Mouse (Mus musculus) layer of hippocampus, adult 6 months (tissue): ENCODE data around the gene Olfr360. TPM values are rescaled to one million over a fixed set of nuclear protein-coding genes. Genes with fewer than 3 reads are reported as not detected.

Experiments
- long read RNA-seq, 2 experiments: library from polyadenylated mRNA; unstranded; transcript quantifications; one replicate each; pipeline ENCODE4 v2.0.0; 2019 to 2020
- polyA plus RNA-seq: library from polyadenylated mRNA; unstranded; fragments of <200 nt; fragmentation: Nextera tagmentation; gene quantifications from 2 replicates; pipeline ENCODE4 v1.2.3, GENCODE M21; 2021

Olfr360 gene
- not detected in 2 replicates for polyA plus RNA-seq
- long read RNA-seq, experiment 1, result 0 reads
- long read RNA-seq, experiment 2, result 0 reads

DNA sequence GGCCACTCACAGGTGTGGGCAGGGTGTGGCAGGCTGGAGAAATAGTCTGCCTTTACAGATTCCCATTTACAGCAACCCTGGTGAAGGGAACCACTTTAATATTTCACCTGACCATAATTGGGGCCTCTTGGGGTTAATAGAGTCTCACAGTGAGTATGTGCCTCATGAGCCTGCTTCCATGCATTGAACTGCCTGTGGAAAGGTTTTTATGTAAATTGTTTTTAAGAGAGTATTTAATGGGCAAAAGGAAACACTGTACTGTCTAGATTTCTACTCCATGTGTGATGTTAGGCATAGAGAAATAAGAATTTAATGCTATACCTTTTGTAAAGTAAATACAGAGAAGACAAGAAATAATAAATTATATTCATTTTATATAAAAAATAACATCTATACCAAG lies at the start of gene Olfr360:
Gene Olfr360 (plus strand): TSS at position 301 of the 400 bp plus-strand sequence.

DNA sequence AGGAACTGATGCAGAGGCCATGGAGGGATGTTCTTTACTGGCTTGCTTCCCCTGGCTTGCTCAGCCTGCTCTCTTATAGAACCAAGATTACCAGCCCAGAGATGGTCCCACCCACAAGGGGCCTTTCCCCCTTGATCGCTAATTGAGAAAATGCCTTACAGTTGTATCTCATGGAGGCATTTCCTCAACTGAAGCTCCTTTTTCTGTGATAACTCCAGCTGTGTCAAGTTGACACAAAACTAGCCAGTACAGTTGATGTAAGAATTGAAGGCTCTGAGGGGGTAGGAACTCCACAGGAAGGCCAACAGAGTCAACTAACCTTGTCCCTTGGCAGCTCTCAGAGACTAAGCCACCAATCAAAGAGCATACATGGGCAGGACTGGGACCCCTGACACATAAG lies 23.6 kb downstream of the Olfr360 start, which contains the start of gene Olfr361:
Gene Olfr361 (minus strand): TSS at position 101 of the 400 bp plus-strand sequence.

DNA sequence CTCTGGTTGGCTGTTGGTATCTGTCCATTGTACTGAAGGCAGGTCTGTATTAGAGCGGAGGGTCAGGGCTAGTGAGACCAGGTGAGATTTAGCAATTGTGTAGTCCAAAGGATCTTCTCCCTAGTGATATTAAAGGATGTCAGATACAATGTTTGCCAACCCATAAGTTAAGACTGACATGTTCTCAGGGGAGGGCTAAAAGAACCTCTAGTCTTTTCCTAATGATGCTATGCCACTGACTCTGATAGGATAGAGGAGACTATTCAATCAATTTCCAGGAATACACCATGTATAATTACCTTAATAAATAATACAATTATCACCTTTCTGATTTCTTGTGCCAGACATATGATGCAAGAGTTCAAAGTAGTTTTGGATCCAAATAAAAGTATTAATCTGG lies 52.3 kb downstream of the Olfr360 start, which contains the start of gene Olfr362:
Gene Olfr362 (minus strand): TSS at position 101 of the 400 bp plus-strand sequence.

Other genes with a start within 250 kb of the Olfr360 start
- not detected in 2 replicates for gene Olfr3, start 248.7 kb upstream of the Olfr360 start, polyA plus RNA-seq
- not detected in 2 replicates for gene Olfr350, start 219.4 kb upstream of the Olfr360 start, polyA plus RNA-seq
- gene Olfr351, start 203.1 kb upstream of the Olfr360 start, polyA plus RNA-seq, result not detected in 2 replicates
- not detected in 2 replicates for gene Olfr352, start 197.3 kb upstream of the Olfr360 start, polyA plus RNA-seq
- not detected in 2 replicates for gene Olfr353, start 172.8 kb upstream of the Olfr360 start, polyA plus RNA-seq
- not detected in 2 replicates for gene Olfr354, start 160.1 kb upstream of the Olfr360 start, polyA plus RNA-seq
- gene Olfr355, start 136.8 kb upstream of the Olfr360 start, polyA plus RNA-seq, result not detected in 2 replicates
- gene Olfr356, start 128.6 kb upstream of the Olfr360 start, polyA plus RNA-seq, result not detected in 2 replicates
- not detected in 2 replicates for gene Olfr357, start 71.9 kb upstream of the Olfr360 start, polyA plus RNA-seq
- gene Olfr358, start 56.4 kb upstream of the Olfr360 start, polyA plus RNA-seq, result not detected in 2 replicates
- gene Olfr361, start 23.5 kb downstream of the Olfr360 start, polyA plus RNA-seq, result not detected in 2 replicates
- not detected in 2 replicates for gene Olfr362, start 52.2 kb downstream of the Olfr360 start, polyA plus RNA-seq
- gene Olfr364-ps1, start 73.6 kb downstream of the Olfr360 start, polyA plus RNA-seq, result not detected in 2 replicates
- gene Olfr365, start 122.5 kb downstream of the Olfr360 start, polyA plus RNA-seq, result not detected in 2 replicates
- not detected in 2 replicates for gene Olfr366, start 145.8 kb downstream of the Olfr360 start, polyA plus RNA-seq